Mouse (Mus musculus) forebrain, embryonic 14.5 days (tissue): ENCODE data around the gene Dbn1. TPM values are rescaled to one million over a fixed set of nuclear protein-coding genes. Genes with fewer than 3 reads are reported as not detected.
A peak's percentile ranks its signal among the peaks of the same experiment; 100 is the strongest.

ENCODE experiments used
- microRNA-seq: library from miRNA; unstranded; fragments of <30 nt; microRNA quantifications from one replicate; pipeline ENCODE4, GENCODE M21; 2016
- polyA plus RNA-seq: library from polyadenylated mRNA; unstranded; fragments of >200 nt; fragmentation: Nextera tagmentation; extraction: Ambion mirVana; gene quantifications from 2 replicates; pipeline ENCODE4 v1.2.1, GENCODE M21; 2014

Dbn1 gene
- polyA plus RNA-seq, 1 experiment from 2014 or later, result 396 TPM

Small RNA genes within 50 kb of the gene (microRNA-seq; reads per million reads assigned to microRNA genes)
- gene Mir6943, result not detected
- gene Mir6944, result 41.4 reads per million, percentile 46 among the genes with 10 or more reads in this experiment
- gene Mir6945, result 0.40 reads per million

Other genes with a start within 250 kb of the Dbn1 start
- gene Prelid1, start 167.6 kb downstream of the Dbn1 start, polyA plus RNA-seq, result 360 and 415 TPM in 2 replicates
- gene Rab24, start 166.2 kb downstream of the Dbn1 start, polyA plus RNA-seq, result 94.2 and 104 TPM in 2 replicates
- gene Mxd3, start 158.3 kb downstream of the Dbn1 start, polyA plus RNA-seq, result 33.2 and 37.1 TPM in 2 replicates
- 45.0 and 52.0 TPM in 2 replicates for gene Lman2, start 125.3 kb downstream of the Dbn1 start, polyA plus RNA-seq
- gene Rgs14, start 118.4 kb downstream of the Dbn1 start, polyA plus RNA-seq, result 0.66 and 0.75 TPM in 2 replicates
- not detected in 2 replicates for gene Slc34a1, start 89.9 kb downstream of the Dbn1 start, polyA plus RNA-seq
- gene Pfn3, start 72.9 kb downstream of the Dbn1 start, polyA plus RNA-seq, result 0.71 and 1.0 TPM in 2 replicates
- not detected in 2 replicates for gene F12, start 61.3 kb downstream of the Dbn1 start, polyA plus RNA-seq
- 25.0 and 28.9 TPM in 2 replicates for gene Grk6, start 43.0 kb downstream of the Dbn1 start, polyA plus RNA-seq
- gene Prr7, start 23.8 kb downstream of the Dbn1 start, polyA plus RNA-seq, result 6.7 and 7.4 TPM in 2 replicates
- 124 and 127 TPM in 2 replicates for gene Pdlim7, start 25.6 kb upstream of the Dbn1 start, polyA plus RNA-seq
- gene Dok3, start 41.2 kb upstream of the Dbn1 start, polyA plus RNA-seq, result 1.4 and 2.9 TPM in 2 replicates
- gene Ddx41, start 48.5 kb upstream of the Dbn1 start, polyA plus RNA-seq, result 72.0 and 75.7 TPM in 2 replicates
- 34.3 and 42.5 TPM in 2 replicates for gene Fam193b, start 83.0 kb upstream of the Dbn1 start, polyA plus RNA-seq
- 66.6 and 70.4 TPM in 2 replicates for gene Tmed9, start 85.6 kb upstream of the Dbn1 start, polyA plus RNA-seq
- 10.4 and 12.2 TPM in 2 replicates for gene B4galt7, start 111.8 kb upstream of the Dbn1 start, polyA plus RNA-seq
- gene Caml, start 134.9 kb upstream of the Dbn1 start, polyA plus RNA-seq, result 92.9 and 105 TPM in 2 replicates
- 25.4 and 29.9 TPM in 2 replicates for gene Ddx46, start 146.9 kb upstream of the Dbn1 start, polyA plus RNA-seq
- 56.4 and 61.4 TPM in 2 replicates for gene B230219D22Rik, start 205.0 kb upstream of the Dbn1 start, polyA plus RNA-seq
- gene Txndc15, start 226.5 kb upstream of the Dbn1 start, polyA plus RNA-seq, result 128 and 142 TPM in 2 replicates
- gene Pcbd2, start 239.3 kb upstream of the Dbn1 start, polyA plus RNA-seq, result 16.5 and 19.7 TPM in 2 replicates